In the genomic region with DNA sequence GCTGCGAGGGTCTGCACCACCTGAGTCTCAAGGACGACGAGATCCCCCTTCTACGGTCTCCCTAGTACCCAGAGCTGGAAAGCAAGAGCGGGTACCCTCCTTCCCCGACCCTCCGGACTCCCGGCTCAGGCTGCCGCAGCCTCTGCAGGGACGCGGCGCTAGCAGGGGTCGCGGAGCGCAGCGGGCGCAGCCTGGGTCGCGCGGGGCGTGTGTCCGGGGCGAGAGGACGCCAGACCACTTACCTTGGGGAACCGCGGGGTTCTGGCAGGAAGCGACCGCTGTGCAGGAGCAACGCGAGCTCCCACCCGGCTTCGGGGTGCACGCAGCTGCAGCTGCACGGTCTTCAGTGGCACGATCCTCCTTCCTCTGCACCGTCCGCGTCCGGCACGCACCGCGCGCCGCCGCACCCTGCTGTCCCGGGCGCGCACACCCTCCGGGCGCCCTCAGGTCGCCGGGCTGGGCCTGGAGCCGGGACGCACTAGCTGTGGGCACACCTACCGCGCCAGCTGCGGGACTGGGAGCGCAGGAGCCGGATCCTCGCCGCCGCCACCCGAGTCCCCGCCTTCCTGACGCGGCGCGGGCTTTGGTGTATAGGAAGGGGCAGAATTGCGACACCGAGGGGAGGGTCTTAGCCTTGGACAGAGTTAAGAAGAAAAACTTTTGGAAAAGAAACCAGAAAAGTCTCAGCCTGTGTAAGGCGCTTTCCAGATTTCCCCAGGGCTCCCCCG, we compare ENCODE assay signal across 9 mouse cellular contexts. TPM values are rescaled to one million over a fixed set of nuclear protein-coding genes. Genes with fewer than 3 reads are reported as not detected.
DNase-seq lines count a peak whose midpoint lies in the region; ATAC-seq and TF ChIP-seq lines count a peak whose summit lies in the region.
"Had no signal": no experiment of that assay in that cellular context is flagged by ENCODE, and none has a peak within 500 bp of the region (broad histone marks: within the 10 kb centered on the region; RNA-seq: fewer than 3 reads in every experiment).

A gene (minus strand): TSS at position 354 of the 728 bp plus-strand sequence.

- no peaks in the 10 kb centered on the region for H3K9me3 ChIP-seq in E14TG2a.4 (ENCODE audit: low read length)
- no peaks in the 10 kb centered on the region for H3K9me3 ChIP-seq in forebrain, embryonic 16.5 days (ENCODE audit: control insufficient read depth, low read length)
- no peaks in the 10 kb centered on the region for H3K9me3 ChIP-seq in hindbrain, embryonic 11.5 days (ENCODE audit: control insufficient read depth, low read length)
- H3K9me3 ChIP-seq in limb, embryonic 13.5 days: no peaks in the 10 kb centered on the region
- H3K9me3 ChIP-seq in midbrain, embryonic 14.5 days (ENCODE audit: control insufficient read depth, low read length): no peaks in the 10 kb centered on the region

- DNase-seq in adrenal gland, adult 8-10 months: peak; percentile 21
- peak; percentile 70 for DNase-seq in hindbrain, embryonic 11.5 days (ENCODE audit: low spot score)
- peak; percentile 61 for DNase-seq in midbrain, embryonic 14.5 days
- DNase-seq in thymus, postnatal 25 days: peak; percentile 34
- DNase-seq in spleen, adult 18-20 months: no peak

- ATAC-seq in forebrain, embryonic 16.5 days: peak; percentile 74
- ATAC-seq in hindbrain, embryonic 11.5 days (ENCODE audit: low FRiP score): peak; percentile 77
- ATAC-seq in limb, embryonic 13.5 days (ENCODE audit: low FRiP score, low read depth): peak; percentile 82
- ATAC-seq in midbrain, embryonic 14.5 days (ENCODE audit: low FRiP score, low TSS enrichment): peak; percentile 65; the same call in 1 of the 2 replicates

- peaks cover 55% of the 10 kb centered on the region for H3K27me3 ChIP-seq in E14TG2a.4 (ENCODE audit: insufficient read depth, low read length)
- peaks cover 32% of the 10 kb centered on the region for H3K27me3 ChIP-seq in forebrain, embryonic 16.5 days (replicated peaks; ENCODE audit: control insufficient read depth, insufficient read depth, low read length)
- peaks cover 33% of the 10 kb centered on the region for H3K27me3 ChIP-seq in hindbrain, embryonic 11.5 days (ENCODE audit: control insufficient read depth, insufficient read depth, low read length)
- no peaks in the 10 kb centered on the region for H3K27me3 ChIP-seq in limb, embryonic 13.5 days
- H3K27me3 ChIP-seq in midbrain, embryonic 14.5 days (ENCODE audit: control insufficient read depth, insufficient read depth, low read length): peaks cover 37% of the 10 kb centered on the region

- H3K4me3 ChIP-seq in E14TG2a.4 (replicated peaks; ENCODE audit: low read length): peak within 1 kb of the TSS; percentile 90
- H3K4me3 ChIP-seq in forebrain, embryonic 16.5 days (replicated peaks; ENCODE audit: low read length): peak within 1 kb of the TSS; percentile 72
- H3K4me3 ChIP-seq in hindbrain, embryonic 11.5 days (ENCODE audit: low read depth, low read length): peak within 1 kb of the TSS; percentile 67
- H3K4me3 ChIP-seq in limb, embryonic 13.5 days: peak within 1 kb of the TSS; percentile 85
- peak within 1 kb of the TSS; percentile 69 for H3K4me3 ChIP-seq in midbrain, embryonic 14.5 days (replicated peaks; ENCODE audit: low read depth, low read length)
- H3K4me3 ChIP-seq: myocyte had no signal

- under 1% methylated on average over 72 of the region's 72 CpGs for WGBS in forebrain, embryonic 16.5 days
- under 1% methylated on average over 66 of the region's 72 CpGs for WGBS in hindbrain, embryonic 11.5 days
- WGBS in limb, embryonic 13.5 days: under 1% methylated on average over 72 of the region's 72 CpGs
- under 1% methylated on average over 72 of the region's 72 CpGs for WGBS in midbrain, embryonic 14.5 days

- peaks cover 43% of the 10 kb centered on the region for H3K4me1 ChIP-seq in E14TG2a.4 (replicated peaks; ENCODE audit: low read depth, low read length)
- peaks cover 5% of the 10 kb centered on the region for H3K4me1 ChIP-seq in forebrain, embryonic 16.5 days (replicated peaks; ENCODE audit: control insufficient read depth, insufficient read depth, low read length)
- H3K4me1 ChIP-seq in hindbrain, embryonic 11.5 days (replicated peaks; ENCODE audit: control insufficient read depth, insufficient read depth, low read length): 0 out of 2 replicates have a peak, but pooled peaks cover 2% of the 10 kb centered on the region
- peaks cover 50% of the 10 kb centered on the region for H3K4me1 ChIP-seq in limb, embryonic 13.5 days
- H3K4me1 ChIP-seq in midbrain, embryonic 14.5 days (ENCODE audit: control insufficient read depth, insufficient read depth, low read length): no peaks in the 10 kb centered on the region

- 0 out of 2 replicates have a peak, but pooled peaks cover 4% of the 10 kb centered on the region for H3K36me3 ChIP-seq in E14TG2a.4 (ENCODE audit: insufficient read depth, low read length)
- H3K36me3 ChIP-seq in forebrain, embryonic 16.5 days (ENCODE audit: control insufficient read depth, insufficient read depth): no peaks in the 10 kb centered on the region
- no peaks in the 10 kb centered on the region for H3K36me3 ChIP-seq in hindbrain, embryonic 11.5 days (ENCODE audit: control insufficient read depth, insufficient read depth, low read length)
- H3K36me3 ChIP-seq in limb, embryonic 13.5 days: no peaks in the 10 kb centered on the region
- H3K36me3 ChIP-seq in midbrain, embryonic 14.5 days (ENCODE audit: control insufficient read depth, insufficient read depth, low read length): no peaks in the 10 kb centered on the region

- no peak for TF ChIP-seq CTCF in E14TG2a.4 (conservative IDR thresholded peaks at IDR 0.05; ENCODE audit: low read length)

- peak within 1 kb of the TSS; percentile 100 for H3K4me2 ChIP-seq in forebrain, embryonic 16.5 days (ENCODE audit: low read length)
- peak within 1 kb of the TSS; percentile 100 for H3K4me2 ChIP-seq in hindbrain, embryonic 11.5 days (replicated peaks; ENCODE audit: low read depth, low read length)
- peak within 1 kb of the TSS; percentile 77 for H3K4me2 ChIP-seq in limb, embryonic 13.5 days (replicated peaks)
- peak within 1 kb of the TSS; percentile 99 for H3K4me2 ChIP-seq in midbrain, embryonic 14.5 days (ENCODE audit: low read length)

- H3K9ac ChIP-seq in forebrain, embryonic 16.5 days (replicated peaks; ENCODE audit: low read depth, low read length): peak within 1 kb of the TSS; percentile 72
- peak within 1 kb of the TSS; percentile 68 for H3K9ac ChIP-seq in hindbrain, embryonic 11.5 days (ENCODE audit: low read depth, low read length)
- peak within 1 kb of the TSS; percentile 93 for H3K9ac ChIP-seq in limb, embryonic 13.5 days
- H3K9ac ChIP-seq in midbrain, embryonic 14.5 days (replicated peaks; ENCODE audit: low read length): peak within 1 kb of the TSS; percentile 63

- no peak within 1 kb of the TSS for H3K27ac ChIP-seq in forebrain, embryonic 16.5 days (ENCODE audit: low read length)
- no peak within 1 kb of the TSS for H3K27ac ChIP-seq in hindbrain, embryonic 11.5 days (ENCODE audit: low read depth, low read length)
- H3K27ac ChIP-seq in limb, embryonic 13.5 days: peak within 1 kb of the TSS; percentile 73
- H3K27ac ChIP-seq in midbrain, embryonic 14.5 days (replicated peaks; ENCODE audit: low read depth, low read length): no peak within 1 kb of the TSS

RNA-seq across cellular contexts. Expression of the gene that starts here (rescaled TPM):
- 1 to 10 TPM; 3.1 to 4.2 (median 4.0) TPM for total RNA-seq in adrenal gland, adult 8-10 months (2022)
- 0.29 and 0.46 TPM in 2 replicates for polyA plus RNA-seq in forebrain, embryonic 16.5 days (2015; fragmentation: Nextera tagmentation; extraction: Ambion mirVana)
- 1.4 and 1.7 TPM in 2 replicates for polyA plus RNA-seq in hindbrain, embryonic 11.5 days (2014; fragmentation: Nextera tagmentation; extraction: Ambion mirVana)
- polyA plus RNA-seq in limb, embryonic 13.5 days (2015; fragmentation: Nextera tagmentation; extraction: Ambion mirVana): 2.8 and 3.0 TPM in 2 replicates
- 0.36 and 0.50 TPM in 2 replicates for polyA plus RNA-seq in midbrain, embryonic 14.5 days (2014; fragmentation: Nextera tagmentation; extraction: Ambion mirVana)

Comparison
In these comparisons a context has a peak if more than half of its experiments do, and no peak if none do; other contexts are left out.
1. Peak in ATAC-seq, H3K4me3 ChIP-seq, H3K9ac ChIP-seq and H3K4me2 ChIP-seq in forebrain, embryonic 16.5 days; RNA of the gene not detected or under 1 TPM.
2. Peak in DNase-seq, ATAC-seq, H3K4me3 ChIP-seq, H3K9ac ChIP-seq and H3K4me2 ChIP-seq in midbrain, embryonic 14.5 days; RNA of the gene not detected or under 1 TPM.
3. DNase-seq: peak in adrenal gland, adult 8-10 months (single experiment), hindbrain, embryonic 11.5 days (single experiment) and thymus, postnatal 25 days (single experiment); none in spleen, adult 18-20 months (0 of 2).
4. Peak in every context shown above with its lines, with median percentiles within 50 percentile points of each other: H3K4me3 ChIP-seq, ATAC-seq, H3K4me2 ChIP-seq and H3K9ac ChIP-seq.